Mouse (Mus musculus) brain, adult 10 weeks (tissue): ENCODE results near the gene Vmn2r73. TPM values are rescaled to one million over a fixed set of nuclear protein-coding genes. Genes with fewer than 3 reads are reported as not detected.

Experiments
- polyA plus RNA-seq: library from polyadenylated mRNA; stranded (reverse); fragments of 350-450 nt; fragmentation: Illumina TruSeq; extraction: RNeasy Lipid Tissue Mini Kit (QIAGEN cat#74804); gene quantifications from one replicate; pipeline ENCODE4 v1.2.3, GENCODE M21; 2015; ENCODE audit warnings: low read depth, low replicate concordance

Vmn2r73 gene
- not detected for polyA plus RNA-seq

DNA sequence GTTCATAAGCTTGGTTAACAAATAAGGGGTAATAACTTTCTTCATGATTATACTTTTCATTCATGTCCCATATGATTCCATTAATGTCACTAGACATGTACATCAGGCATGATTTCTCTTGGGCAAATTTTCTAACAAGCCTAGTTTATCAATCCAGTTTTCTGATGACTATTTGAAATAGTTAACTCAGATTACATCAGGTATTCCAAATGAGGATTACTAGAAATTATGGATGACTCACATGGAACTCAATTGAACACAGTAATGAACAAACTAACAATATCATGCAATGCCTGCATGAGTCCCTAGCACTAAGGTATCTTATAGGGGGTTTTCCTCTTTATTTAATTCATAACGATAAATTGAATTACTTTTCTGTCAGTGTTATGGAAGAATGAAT is at the start of gene Vmn2r73:
Vmn2r73 (minus strand) TSS at position 101 of the 400 bp plus-strand sequence.

Other genes starting within 250 kb of the Vmn2r73 start
- not detected for gene Vmn2r72, start 121.2 kb downstream of the Vmn2r73 start, polyA plus RNA-seq
- gene Vmn2r74, start 85.4 kb upstream of the Vmn2r73 start, polyA plus RNA-seq: not detected